Mouse (Mus musculus) heart, embryonic 15.5 days (tissue): ENCODE results near the gene Hnrnpk. TPM values are rescaled to one million over a fixed set of nuclear protein-coding genes. Genes with fewer than 3 reads are reported as not detected.

Experiments
- ATAC-seq: fragments of 200-750 bp; cut with Nextera tagmentation; replicated peaks from 2 replicates; pipeline ENCODE4 v1.8.0; 2017; ENCODE audit warnings: low read depth, moderate TSS enrichment; ENCODE audit not compliant: insufficient number of reproducible peaks, insufficient read depth, low FRiP score
- H3K27ac ChIP-seq: fragments of 300-500 bp; sonication (generic); 2 replicates; pipeline ENCODE4 v1.5.1; 2015; ENCODE audit warnings: mild to moderate bottlenecking, inconsistent platforms
- H3K27me3 ChIP-seq: fragments of 300-500 bp; sonication (generic); 2 replicates; pipeline ENCODE4 v1.6.1; 2015; ENCODE audit warnings: inconsistent platforms
- H3K36me3 ChIP-seq: fragments of 300-500 bp; sonication (generic); 2 replicates; pipeline ENCODE4 v1.6.1; 2015; ENCODE audit warnings: mild to moderate bottlenecking, inconsistent platforms
- H3K4me1 ChIP-seq: fragments of 300-500 bp; sonication (generic); replicated peaks from 2 replicates; pipeline ENCODE4 v1.6.1; 2015; ENCODE audit warnings: inconsistent platforms
- H3K4me2 ChIP-seq: fragments of 300-500 bp; sonication (generic); 2 replicates; pipeline ENCODE4 v1.6.1; 2015; ENCODE audit warnings: inconsistent platforms, mild to moderate bottlenecking, moderate library complexity
- H3K4me3 ChIP-seq: fragments of 300-500 bp; sonication (generic); 2 replicates; pipeline ENCODE4 v1.5.1; 2015; ENCODE audit warnings: mild to moderate bottlenecking, inconsistent platforms
- H3K9ac ChIP-seq: fragments of 300-500 bp; sonication (generic); 2 replicates; pipeline ENCODE4 v1.6.1; 2015; ENCODE audit warnings: mild to moderate bottlenecking, inconsistent platforms
- H3K9me3 ChIP-seq: fragments of 300-500 bp; sonication (generic); replicated peaks from 2 replicates; pipeline ENCODE4 v1.6.1; 2016; ENCODE audit warnings: inconsistent platforms
- WGBS: fragments of 180-500 bp; shearing (Covaris S2); methylation state at CpG from one replicate; pipeline ENCODE4 v1.1.7; 2015; ENCODE audit warnings: mixed read lengths; 5-methylcytosine and 5-hydroxymethylcytosine counted together
- microRNA counts: library from miRNA; unstranded; fragments of <30 nt; microRNA quantifications from one replicate; lab custom pipeline; 2016
- microRNA-seq: library from miRNA; unstranded; fragments of <30 nt; microRNA quantifications from one replicate; pipeline ENCODE4, GENCODE M21; 2016
- polyA plus RNA-seq: library from polyadenylated mRNA; unstranded; fragments of >200 nt; fragmentation: Nextera tagmentation; extraction: Ambion mirVana; gene quantifications from 2 replicates; pipeline ENCODE4 v1.2.1, GENCODE M21; 2015

Hnrnpk gene
- polyA plus RNA-seq, 1 experiment from 2014 or later: 888 TPM

DNA sequence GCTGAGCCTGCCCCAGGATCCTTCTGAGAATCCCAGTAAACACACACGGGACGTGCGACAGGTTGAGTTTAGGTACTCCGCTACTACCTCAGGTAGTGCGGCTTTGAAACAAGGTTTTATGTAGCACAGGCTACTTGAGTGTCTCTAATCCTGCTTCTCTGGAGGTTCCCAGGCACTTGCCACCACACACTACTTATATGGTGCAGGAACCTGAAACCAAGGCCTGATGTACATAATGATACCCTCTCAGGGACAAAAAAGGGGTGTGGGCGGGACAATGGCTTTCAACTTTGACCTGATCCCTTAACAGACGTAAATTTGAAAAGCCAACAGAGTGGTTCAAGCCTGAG, 43.9 kb downstream of the Hnrnpk start:
- Histone ChIP-seq H3K4me2 (peak overlapping the region; percentile 99), H3K36me3 (no peaks in the 10 kb centered on the region), H3K4me1 (peaks cover 8% of the 10 kb centered on the region), H3K9me3 (no peaks in the 10 kb centered on the region), H3K4me3 (peak overlapping the region; percentile 78), H3K27ac (0 out of 2 replicates have a peak overlapping the region, but pooled peaks have one; percentile 13), H3K27me3 (no peaks in the 10 kb centered on the region; the same call in 1 of the 2 replicates), H3K9ac (peak overlapping the region; percentile 36; the same call in 1 of the 2 replicates)
- peak; percentile 40 for ATAC-seq
- 6% methylated on average over 7 of the region's 7 CpGs for WGBS

DNA sequence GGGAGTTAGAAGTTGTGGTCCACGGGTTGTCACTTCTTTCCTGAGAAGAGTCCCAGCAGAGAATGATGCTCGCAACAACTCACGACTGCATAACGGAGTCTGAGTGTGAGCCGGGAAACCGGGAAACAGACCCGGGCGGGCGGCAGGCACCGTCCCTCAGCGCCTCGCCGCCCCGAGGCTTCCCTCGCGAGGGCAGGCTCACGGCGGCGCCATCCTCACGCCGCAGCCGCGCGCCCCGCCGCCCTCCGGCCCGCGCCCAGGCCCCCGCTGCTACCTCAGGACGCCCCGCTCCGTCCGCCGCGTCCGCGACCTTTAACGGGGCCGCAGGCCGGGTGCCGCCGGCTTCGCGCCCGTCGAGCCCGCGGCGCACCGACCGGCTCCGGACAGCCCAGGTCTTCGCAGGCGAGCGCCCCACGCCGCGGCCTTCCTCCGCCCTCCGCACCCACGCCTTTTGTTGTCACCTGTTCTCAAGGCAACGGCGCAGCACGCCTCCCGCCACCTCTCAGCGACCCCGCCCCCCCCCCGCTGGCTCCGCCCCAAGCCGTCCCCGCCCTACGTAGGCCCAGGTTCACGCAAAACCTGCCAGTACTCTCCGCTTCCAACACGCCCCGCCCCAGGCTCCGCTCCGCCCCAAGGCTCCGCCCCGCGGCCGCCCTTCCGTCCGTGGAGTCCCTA, 44.4 kb downstream of the Hnrnpk start, which contains the start of gene Kif27:
Gene Kif27, minus strand, starts transcription at position 494 of the 675 bp plus-strand sequence.
- 0 out of 2 replicates have a peak within 1 kb of the TSS, but pooled peaks have one; percentile 13 for H3K27ac ChIP-seq
- peak; percentile 98 for ATAC-seq

DNA sequence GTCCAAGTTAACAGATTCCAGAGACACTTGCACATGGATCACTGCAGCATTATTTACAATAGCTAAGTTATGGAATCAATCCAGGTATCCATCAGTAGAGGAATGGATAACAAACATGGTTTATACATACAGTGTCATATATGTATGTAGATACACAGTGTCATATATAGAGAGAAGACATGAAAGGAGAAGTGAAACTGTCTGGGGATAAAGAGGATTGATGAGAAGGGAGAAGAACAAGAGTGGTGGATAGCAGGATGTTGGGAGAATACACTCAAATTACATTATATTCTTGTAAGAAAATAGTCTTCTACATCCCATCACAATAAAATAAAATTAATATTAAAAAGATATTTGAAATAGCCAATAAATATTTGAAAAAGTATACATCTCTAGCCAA, 50.1 kb downstream of the Hnrnpk start:
- no peak overlapping the region for H3K4me3 ChIP-seq
- ATAC-seq: no peak
- no peaks in the 10 kb centered on the region for H3K36me3 ChIP-seq
- H3K4me2 ChIP-seq: no peak overlapping the region
- H3K27me3 ChIP-seq: no peaks in the 10 kb centered on the region; the same call in 1 of the 2 replicates
- H3K9ac ChIP-seq: no peak overlapping the region
- no peaks in the 10 kb centered on the region for H3K4me1 ChIP-seq
- H3K9me3 ChIP-seq: no peaks in the 10 kb centered on the region
- H3K27ac ChIP-seq: no peak overlapping the region

More for the DNA sequence above, 44.4 kb downstream of the Hnrnpk start, which contains the start of gene Kif27:
- WGBS: under 1% methylated on average over 82 of the region's 85 CpGs
- Histone ChIP-seq H3K4me2 (peak within 1 kb of the TSS; percentile 99), H3K36me3 (no peaks in the 10 kb centered on the region), H3K4me3 (peak within 1 kb of the TSS; percentile 78), H3K9me3 (no peaks in the 10 kb centered on the region), H3K27me3 (no peaks in the 10 kb centered on the region; the same call in 1 of the 2 replicates), H3K9ac (peak within 1 kb of the TSS; percentile 72), H3K4me1 (peaks cover 8% of the 10 kb centered on the region)

DNA sequence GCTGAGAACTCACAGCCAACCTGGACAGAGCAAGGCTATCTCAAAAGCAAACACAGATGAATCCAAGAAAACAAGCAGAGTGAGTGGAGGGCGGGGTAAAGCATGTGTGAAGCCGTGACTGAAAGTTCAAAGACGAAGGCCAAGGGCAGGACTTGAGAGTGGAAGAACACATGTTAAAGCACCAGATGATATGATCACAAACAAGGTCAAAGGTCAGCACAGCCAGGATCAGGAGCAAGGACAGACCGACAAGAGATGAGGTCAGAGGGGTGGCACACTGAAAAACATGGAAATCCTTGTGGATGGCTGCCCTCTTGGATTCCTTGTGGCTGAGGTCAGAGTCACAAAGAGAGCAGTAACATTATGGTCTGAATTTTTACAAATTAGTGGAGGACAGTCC, 52.5 kb downstream of the Hnrnpk start:
- no peaks in the 10 kb centered on the region for H3K4me1 ChIP-seq
- H3K27me3 ChIP-seq: no peaks in the 10 kb centered on the region
- no peak overlapping the region for H3K9ac ChIP-seq
- ATAC-seq: no peak
- 42% methylated on average over 4 of the region's 4 CpGs for WGBS
- H3K4me2 ChIP-seq: no peak overlapping the region
- H3K4me3 ChIP-seq: no peak overlapping the region
- no peaks in the 10 kb centered on the region for H3K9me3 ChIP-seq
- H3K27ac ChIP-seq: no peak overlapping the region
- H3K36me3 ChIP-seq: no peaks in the 10 kb centered on the region

DNA sequence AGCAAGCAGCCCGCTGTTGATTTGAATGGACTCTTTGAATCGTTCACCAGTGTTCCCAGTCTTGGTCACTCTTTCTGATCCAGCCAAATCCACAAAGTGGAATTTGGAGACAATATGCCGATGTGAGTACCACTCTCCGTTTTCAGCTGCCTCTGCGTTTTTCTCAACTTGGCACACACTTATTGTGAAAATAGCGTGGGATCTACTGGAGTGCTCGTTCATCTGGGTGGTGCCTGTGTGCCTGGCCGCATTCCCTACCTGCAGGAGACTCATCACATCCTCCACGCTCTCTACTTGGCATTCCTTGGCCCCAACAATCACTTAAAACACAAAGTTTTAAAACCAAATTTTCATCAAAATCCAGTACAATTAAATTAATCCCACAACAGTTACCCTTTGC, 58.6 kb downstream of the Hnrnpk start:
- Histone ChIP-seq H3K4me2 (no peak overlapping the region), H3K4me1 (no peaks in the 10 kb centered on the region), H3K4me3 (no peak overlapping the region), H3K9me3 (no peaks in the 10 kb centered on the region), H3K27ac (no peak overlapping the region), H3K9ac (no peak overlapping the region), H3K36me3 (no peaks in the 10 kb centered on the region), H3K27me3 (no peaks in the 10 kb centered on the region)
- 73% methylated on average over 9 of the region's 9 CpGs for WGBS
- no peak for ATAC-seq

MicroRNAs within 50 kb of the gene (microRNA counts, 519-probe panel; counts per million panel counts)
- microRNA mmu-miR-7a (lab: Ali Mortazavi, UCI): 2,360 counts per million, percentile 43 among the panel's probes with 10 or more counts

Small RNAs within 50 kb of the gene (microRNA-seq; reads per million reads assigned to microRNA genes)
- gene Mir7-1: 39.7 reads per million, percentile 39 among the genes with 10 or more reads in this experiment

Other genes starting within 250 kb of the Hnrnpk start
- gene Idnk, start 245.7 kb downstream of the Hnrnpk start, polyA plus RNA-seq: 29.5 and 30.3 TPM in 2 replicates
- gene Ubqln1, start 187.7 kb downstream of the Hnrnpk start, polyA plus RNA-seq: 68.4 and 81.4 TPM in 2 replicates
- 22.2 and 27.4 TPM in 2 replicates for gene Gkap1, start 127.6 kb downstream of the Hnrnpk start, polyA plus RNA-seq
- 0.37 and 0.43 TPM in 2 replicates for gene Kif27, start 44.2 kb downstream of the Hnrnpk start, polyA plus RNA-seq
- gene 2210016F16Rik, start 18.1 kb downstream of the Hnrnpk start, polyA plus RNA-seq: 26.3 and 27.7 TPM in 2 replicates
- 18.5 and 19.2 TPM in 2 replicates for gene Rmi1, start 1.1 kb downstream of the Hnrnpk start, polyA plus RNA-seq
- 0.05 TPM in 1 of 2 replicates, not detected in the other for gene Slc28a3, start 207.5 kb upstream of the Hnrnpk start, polyA plus RNA-seq